Mouse (Mus musculus): ENCODE data around the gene Taok2. TPM values are rescaled to one million over a fixed set of nuclear protein-coding genes. Genes with fewer than 3 reads are reported as not detected.

The Taok2 gene
- polyA plus RNA-seq, 1 experiment from 2014 or later: 55.2 TPM

DNA sequence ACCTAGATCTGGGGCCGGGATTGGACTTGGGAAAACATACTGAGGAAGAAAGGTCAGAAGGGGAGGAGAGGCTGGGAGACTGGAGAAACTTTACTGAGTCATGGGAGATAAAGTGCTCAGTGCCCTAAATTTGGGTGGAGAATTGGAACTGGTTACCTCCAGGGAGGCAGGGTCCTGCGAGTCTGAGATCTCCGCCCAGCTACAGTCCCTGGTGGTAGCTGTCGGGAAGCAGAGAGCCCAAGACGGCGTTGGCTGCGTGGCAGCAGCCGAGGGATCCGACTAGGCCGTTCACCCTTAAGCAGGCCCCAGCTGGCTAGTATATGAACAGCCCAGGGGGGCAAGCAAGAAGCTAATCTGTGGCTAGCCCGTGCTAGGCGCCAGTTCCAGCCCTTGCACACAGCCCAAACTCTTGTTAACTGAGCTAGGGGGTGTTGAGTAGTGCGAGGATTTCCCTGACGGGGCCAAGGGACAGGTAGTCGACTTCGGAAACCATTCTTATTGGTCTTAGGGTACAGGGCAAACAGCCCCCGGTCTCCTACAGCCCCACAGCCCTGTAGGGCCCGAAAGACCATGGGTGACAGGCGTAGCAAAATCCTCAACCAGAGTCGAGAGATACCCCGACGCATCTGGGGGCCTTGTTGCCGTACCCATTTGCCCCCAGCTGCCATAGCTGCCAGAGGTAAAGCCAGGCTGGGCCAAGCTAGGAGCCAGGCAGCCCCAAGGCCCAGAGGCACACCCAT, 14.6 kb downstream of the Taok2 start:
- ATAC-seq (ENCODE audit: low FRiP score): no peak
- H3K36me3 ChIP-seq: peaks cover 94% of the 10 kb centered on the region
- H3K27ac ChIP-seq (replicated peaks): no peak overlapping the region
- H3K9me3 ChIP-seq (replicated peaks): no peaks in the 10 kb centered on the region
- no peak overlapping the region for H3K9ac ChIP-seq (replicated peaks)
- no peak overlapping the region for H3K4me2 ChIP-seq
- WGBS: 83% methylated on average over 23 of the region's 23 CpGs
- H3K4me3 ChIP-seq (replicated peaks): no peak overlapping the region
- H3K4me1 ChIP-seq: no peaks in the 10 kb centered on the region
- H3K27me3 ChIP-seq (replicated peaks): no peaks in the 10 kb centered on the region

DNA sequence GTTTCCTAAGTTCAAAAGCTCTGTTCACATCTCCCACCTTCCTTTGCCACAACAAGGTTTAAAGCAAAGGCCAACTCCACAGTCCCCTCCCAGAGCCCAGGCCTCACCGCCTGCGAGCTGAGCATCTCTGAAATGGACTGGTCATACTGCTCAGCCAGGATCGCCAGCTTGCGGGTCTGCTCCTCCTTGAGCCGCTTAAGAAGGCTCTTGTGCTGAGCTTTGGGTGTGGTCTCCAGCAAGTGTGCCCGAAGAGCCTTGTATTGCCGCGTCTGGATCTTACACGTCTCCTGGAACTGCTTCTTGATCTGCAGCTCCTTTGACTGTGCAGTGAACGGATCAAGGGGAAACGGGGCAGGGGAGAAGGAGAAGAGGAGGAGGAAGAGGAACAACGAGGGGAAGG, 16.5 kb downstream of the Taok2 start:
- peaks cover 18% of the 10 kb centered on the region for H3K4me1 ChIP-seq
- no peak overlapping the region for H3K9ac ChIP-seq (replicated peaks)
- ATAC-seq (ENCODE audit: low FRiP score): no peak
- H3K27ac ChIP-seq (replicated peaks): no peak overlapping the region
- H3K36me3 ChIP-seq: peaks cover 85% of the 10 kb centered on the region
- H3K9me3 ChIP-seq (replicated peaks): no peaks in the 10 kb centered on the region
- no peak overlapping the region for H3K4me2 ChIP-seq
- H3K4me3 ChIP-seq (replicated peaks): no peak overlapping the region
- no peaks in the 10 kb centered on the region for H3K27me3 ChIP-seq (replicated peaks)
- WGBS: 88% methylated on average over 12 of the region's 12 CpGs

DNA sequence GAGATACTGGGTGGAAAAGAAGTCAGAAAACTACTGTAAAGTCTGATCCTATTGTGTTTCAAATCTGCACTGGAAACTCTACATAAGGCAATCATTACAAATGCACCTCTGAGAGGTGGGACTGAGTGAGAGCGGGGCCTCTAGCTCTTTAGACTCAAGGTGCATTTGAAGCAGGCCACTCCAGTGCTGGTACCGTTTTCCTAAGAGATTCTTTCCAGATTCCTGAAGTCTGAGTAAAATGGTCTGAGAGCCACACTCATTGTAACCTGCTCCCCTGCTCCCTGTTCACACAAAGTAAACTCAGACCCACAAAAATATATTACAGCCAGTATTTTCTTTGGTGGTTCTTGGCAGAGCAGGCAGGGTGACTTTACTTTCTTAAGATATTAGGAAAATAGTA, 17.0 kb downstream of the Taok2 start:
- WGBS: 93% methylated on average over 2 of the region's 2 CpGs
- H3K4me1 ChIP-seq: peaks cover 23% of the 10 kb centered on the region
- no peak for ATAC-seq (ENCODE audit: low FRiP score)
- H3K9ac ChIP-seq (replicated peaks): no peak overlapping the region
- no peak overlapping the region for H3K4me3 ChIP-seq (replicated peaks)
- H3K4me2 ChIP-seq: no peak overlapping the region
- H3K27ac ChIP-seq (replicated peaks): no peak overlapping the region
- H3K27me3 ChIP-seq (replicated peaks): no peaks in the 10 kb centered on the region
- H3K36me3 ChIP-seq: peaks cover 80% of the 10 kb centered on the region
- H3K9me3 ChIP-seq (replicated peaks): no peaks in the 10 kb centered on the region

DNA sequence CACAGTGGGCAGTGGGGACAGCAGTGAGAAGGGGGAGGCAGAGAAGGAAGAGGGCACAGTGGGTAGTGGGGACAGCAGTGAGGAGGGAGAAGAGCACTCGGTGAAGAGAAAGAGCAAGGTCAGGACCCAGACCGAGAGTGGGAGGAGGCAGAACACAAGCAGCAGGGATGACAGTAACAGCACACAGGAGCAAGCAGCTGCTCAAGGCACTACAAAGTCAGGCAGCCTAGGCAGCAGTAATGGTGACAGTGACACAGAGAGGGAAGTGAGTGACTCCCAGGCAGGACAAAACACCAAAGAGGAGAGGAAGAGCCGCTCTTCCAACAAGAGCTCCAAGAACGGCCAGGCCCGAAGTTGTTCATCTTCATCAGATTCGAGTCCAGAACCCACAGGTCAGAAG, 20.7 kb downstream of the Taok2 start:
- H3K9ac ChIP-seq (replicated peaks): peak overlapping the region; percentile 57
- H3K27me3 ChIP-seq (replicated peaks): no peaks in the 10 kb centered on the region
- WGBS: 59% methylated on average over 6 of the region's 6 CpGs
- no peaks in the 10 kb centered on the region for H3K9me3 ChIP-seq (replicated peaks)
- no peak for ATAC-seq (ENCODE audit: low FRiP score)
- H3K4me1 ChIP-seq: peaks cover 35% of the 10 kb centered on the region
- peak overlapping the region; percentile 71 for H3K4me3 ChIP-seq (replicated peaks)
- peak overlapping the region; percentile 92; the same call in 1 of the 2 replicates for H3K27ac ChIP-seq (replicated peaks)
- H3K4me2 ChIP-seq: peak overlapping the region; percentile 85
- peaks cover 50% of the 10 kb centered on the region for H3K36me3 ChIP-seq

- H3K4me1 ChIP-seq: peaks cover 35% of the 10 kb centered on the region
- peak within 1 kb of the TSS; percentile 92 for H3K27ac ChIP-seq (replicated peaks)
- WGBS: 0% methylated on average over 41 of the region's 41 CpGs
- H3K27me3 ChIP-seq (replicated peaks): no peaks in the 10 kb centered on the region
- H3K36me3 ChIP-seq: peaks cover 45% of the 10 kb centered on the region
- peak within 1 kb of the TSS; percentile 85 for H3K4me2 ChIP-seq
- peak within 1 kb of the TSS; percentile 57 for H3K9ac ChIP-seq (replicated peaks)
- H3K9me3 ChIP-seq (replicated peaks): no peaks in the 10 kb centered on the region
- H3K4me3 ChIP-seq (replicated peaks): peak within 1 kb of the TSS; percentile 71
- ATAC-seq (ENCODE audit: low FRiP score): peak; percentile 77
These were observed 22.2 kb downstream of the Taok2 start, which contains the start of gene Ino80e for GRCm38 (mm10) chr7:126862147-126862784. Gene Ino80e (minus strand): TSS chr7:126862377.

- H3K4me1 ChIP-seq: peaks cover 35% of the 10 kb centered on the region
- peak within 1 kb of the TSS; percentile 85 for H3K4me2 ChIP-seq
- peak within 1 kb of the TSS; percentile 92 for H3K27ac ChIP-seq (replicated peaks)
- H3K27me3 ChIP-seq (replicated peaks): no peaks in the 10 kb centered on the region
- H3K9ac ChIP-seq (replicated peaks): peak within 1 kb of the TSS; percentile 57
- peak within 1 kb of the TSS; percentile 71 for H3K4me3 ChIP-seq (replicated peaks)
- ATAC-seq (ENCODE audit: low FRiP score): peak; percentile 92
- no peaks in the 10 kb centered on the region for H3K9me3 ChIP-seq (replicated peaks)
- 3% methylated on average over 41 of the region's 42 CpGs for WGBS
- H3K36me3 ChIP-seq: peaks cover 45% of the 10 kb centered on the region
These were observed 22.9 kb downstream of the Taok2 start, which contains the start of gene Hirip3 for GRCm38 (mm10) chr7:126861429-126862130. Gene Hirip3 (plus strand): TSS chr7:126861972.

- H3K4me1 ChIP-seq: peaks cover 35% of the 10 kb centered on the region
- no peaks in the 10 kb centered on the region for H3K9me3 ChIP-seq (replicated peaks)
- H3K4me3 ChIP-seq (replicated peaks): peak overlapping the region; percentile 71
- H3K4me2 ChIP-seq: peak overlapping the region; percentile 85
- ATAC-seq (ENCODE audit: low FRiP score): no peak
- no peaks in the 10 kb centered on the region for H3K27me3 ChIP-seq (replicated peaks)
- H3K9ac ChIP-seq (replicated peaks): peak overlapping the region; percentile 57
- 73% methylated on average over 5 of the region's 5 CpGs for WGBS
- no peak overlapping the region for H3K27ac ChIP-seq (replicated peaks)
- peaks cover 45% of the 10 kb centered on the region for H3K36me3 ChIP-seq
These were observed 23.5 kb downstream of the Taok2 start for GRCm38 (mm10) chr7:126860987-126861386.

DNA sequence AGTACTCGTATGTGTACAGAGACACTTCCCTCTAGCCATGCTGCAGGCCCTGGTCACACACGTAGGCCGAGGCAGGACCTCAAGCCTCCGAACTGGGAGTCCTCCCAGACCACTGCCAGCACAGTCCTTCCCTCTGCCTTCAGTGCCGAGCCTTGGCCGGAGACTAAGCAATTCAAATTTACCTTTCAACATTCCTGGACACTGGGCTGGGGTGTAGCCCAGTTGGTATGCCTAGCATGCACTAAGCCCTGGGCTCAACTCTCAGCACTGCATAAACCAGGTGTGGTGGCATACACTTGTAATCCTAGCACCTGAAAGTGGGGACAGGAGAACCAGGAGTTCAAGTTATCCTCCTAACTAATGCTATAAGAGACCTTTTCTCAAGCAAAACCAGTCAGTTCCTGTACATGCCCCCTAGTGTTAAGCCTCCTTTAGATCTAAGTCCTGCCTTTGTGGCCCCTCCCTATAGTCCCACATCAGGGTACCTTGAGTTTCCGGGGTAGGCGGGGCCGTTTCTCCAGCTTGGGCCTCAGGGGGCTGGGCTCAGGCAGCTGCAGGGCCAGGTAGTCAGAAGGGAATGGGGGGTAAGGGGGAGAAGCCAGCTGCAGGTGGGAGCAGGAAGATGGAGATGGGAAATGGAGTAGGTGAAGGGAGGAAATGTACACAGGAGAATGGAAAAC, 27.6 kb downstream of the Taok2 start:
- peaks cover 59% of the 10 kb centered on the region for H3K36me3 ChIP-seq

GRCm38 (mm10) chr7:126855641-126856040, 28.9 kb downstream of the Taok2 start:
- H3K9me3 ChIP-seq (replicated peaks): no peaks in the 10 kb centered on the region
- WGBS: 81% methylated on average over 3 of the region's 3 CpGs
- peaks cover 3% of the 10 kb centered on the region for H3K4me1 ChIP-seq
- H3K9ac ChIP-seq (replicated peaks): 0 out of 2 replicates have a peak overlapping the region, but pooled peaks have one; percentile 7
- no peak for ATAC-seq (ENCODE audit: low FRiP score)
- H3K36me3 ChIP-seq: peaks cover 68% of the 10 kb centered on the region
- no peaks in the 10 kb centered on the region for H3K27me3 ChIP-seq (replicated peaks)
- H3K4me2 ChIP-seq: no peak overlapping the region
- H3K4me3 ChIP-seq (replicated peaks): no peak overlapping the region
- no peak overlapping the region for H3K27ac ChIP-seq (replicated peaks)

More for the DNA sequence above, 27.6 kb downstream of the Taok2 start:
- 71% methylated on average over 9 of the region's 9 CpGs for WGBS
- Histone ChIP-seq H3K4me3 (replicated peaks) (no peak overlapping the region), H3K9ac (replicated peaks) (no peak overlapping the region), H3K4me2 (no peak overlapping the region), H3K4me1 (peaks cover 12% of the 10 kb centered on the region), H3K27ac (replicated peaks) (no peak overlapping the region), H3K9me3 (replicated peaks) (no peaks in the 10 kb centered on the region), H3K27me3 (replicated peaks) (no peaks in the 10 kb centered on the region)
- ATAC-seq (ENCODE audit: low FRiP score): no peak

- Histone ChIP-seq H3K27ac (replicated peaks) (no peak overlapping the region), H3K4me3 (replicated peaks) (no peak overlapping the region), H3K9ac (replicated peaks) (no peak overlapping the region), H3K4me1 (peaks cover 11% of the 10 kb centered on the region), H3K27me3 (replicated peaks) (peaks cover 18% of the 10 kb centered on the region), H3K9me3 (replicated peaks) (no peaks in the 10 kb centered on the region), H3K36me3 (peaks cover 61% of the 10 kb centered on the region), H3K4me2 (no peak overlapping the region)
- WGBS: 79% methylated on average over 5 of the region's 5 CpGs
- ATAC-seq (ENCODE audit: low FRiP score): no peak
These were observed 31.0 kb downstream of the Taok2 start for GRCm38 (mm10) chr7:126853454-126853853.

GRCm38 (mm10) chr7:126851192-126851591, 33.3 kb downstream of the Taok2 start:
- ATAC-seq (ENCODE audit: low FRiP score): no peak
- peaks cover 18% of the 10 kb centered on the region for H3K27me3 ChIP-seq (replicated peaks)
- H3K4me3 ChIP-seq (replicated peaks): no peak overlapping the region
- H3K9ac ChIP-seq (replicated peaks): no peak overlapping the region
- H3K36me3 ChIP-seq: peaks cover 43% of the 10 kb centered on the region
- H3K9me3 ChIP-seq (replicated peaks): no peaks in the 10 kb centered on the region
- peaks cover 24% of the 10 kb centered on the region for H3K4me1 ChIP-seq
- H3K27ac ChIP-seq (replicated peaks): no peak overlapping the region
- H3K4me2 ChIP-seq: no peak overlapping the region
- WGBS: 47% methylated on average over 12 of the region's 12 CpGs

Data from neural tube, embryonic 15.5 days (tissue).